Mouse (Mus musculus) adrenal gland, postnatal 10 days (tissue): ENCODE results near the gene Gm8127. TPM values are rescaled to one million over a fixed set of nuclear protein-coding genes. Genes with fewer than 3 reads are reported as not detected.
"Not testable (repeated sequence)": the region's sequence is repeated elsewhere in the genome, so short reads cannot be mapped to it uniquely, and the experiment has no call there.

Experiments
- DNase-seq: peaks from one replicate; pipeline ENCODE4 v3.0.0; 2021; ENCODE audit warnings: mixed read lengths
- long read RNA-seq, 2 experiments: library from polyadenylated mRNA; stranded (forward); transcript quantifications; one replicate each; pipeline ENCODE4 v2.0.0; 2021
- total RNA-seq, 2 experiments: library from RNA; stranded (reverse); gene quantifications; 2 replicates each; pipeline ENCODE4 v1.2.3; 2021

The Gm8127 gene
- total RNA-seq, result not detected
- long read RNA-seq, experiment 1, result 0 reads
- long read RNA-seq, experiment 2, result 0 reads

- DNase-seq, result not testable (repeated sequence)
These were observed at the start of gene Gm8127 for GRCm38 (mm10) chr14:43293503-43293902. Gene Gm8127, minus strand, starts transcription at chr14:43293832.

GRCm38 (mm10) chr14:43337646-43338045, 44.0 kb upstream of the Gm8127 start:
- not testable (repeated sequence) for DNase-seq

GRCm38 (mm10) chr14:43331362-43331880, 37.8 kb upstream of the Gm8127 start:
- DNase-seq, result not testable (repeated sequence)

- DNase-seq, result not testable (repeated sequence)
These were observed 35.0 kb upstream of the Gm8127 start for GRCm38 (mm10) chr14:43328603-43329002.

GRCm38 (mm10) chr14:43319516-43319915, 25.9 kb upstream of the Gm8127 start:
- not testable (repeated sequence) for DNase-seq

GRCm38 (mm10) chr14:43278681-43279080, 15.0 kb downstream of the Gm8127 start:
- DNase-seq, result not testable (repeated sequence)

- not testable (repeated sequence) for DNase-seq
These were observed 15.5 kb downstream of the Gm8127 start for GRCm38 (mm10) chr14:43278146-43278545.

GRCm38 (mm10) chr14:43277468-43277867, 16.2 kb downstream of the Gm8127 start:
- DNase-seq, result not testable (repeated sequence)

GRCm38 (mm10) chr14:43275752-43276151, 17.9 kb downstream of the Gm8127 start:
- not testable (repeated sequence) for DNase-seq

GRCm38 (mm10) chr14:43274986-43275511, 18.6 kb downstream of the Gm8127 start, which contains the start of gene Gm9732:
Gene Gm9732, plus strand, starts transcription at chr14:43275036.
- DNase-seq, result not testable (repeated sequence)

- DNase-seq, result not testable (repeated sequence)
These were observed 20.5 kb downstream of the Gm8127 start for GRCm38 (mm10) chr14:43273161-43273560.

GRCm38 (mm10) chr14:43269211-43269610, 24.4 kb downstream of the Gm8127 start:
- DNase-seq, result not testable (repeated sequence)

- DNase-seq, result not testable (repeated sequence)
These were observed 25.0 kb downstream of the Gm8127 start for GRCm38 (mm10) chr14:43268521-43269084.

GRCm38 (mm10) chr14:43263421-43263820, 30.2 kb downstream of the Gm8127 start:
- DNase-seq, result not testable (repeated sequence)

GRCm38 (mm10) chr14:43258349-43258748, 35.3 kb downstream of the Gm8127 start, which contains the start of gene Gm8126:
Gene Gm8126, plus strand, starts transcription at chr14:43258649.
- not testable (repeated sequence) for DNase-seq

GRCm38 (mm10) chr14:43256511-43256910, 37.1 kb downstream of the Gm8127 start:
- DNase-seq, result not testable (repeated sequence)

- not testable (repeated sequence) for DNase-seq
These were observed 42.9 kb downstream of the Gm8127 start for GRCm38 (mm10) chr14:43250549-43251253.

- DNase-seq, result not testable (repeated sequence)
These were observed 43.9 kb downstream of the Gm8127 start for GRCm38 (mm10) chr14:43249611-43250170.
